Mouse (Mus musculus) ovary, postnatal 36 days (tissue): ENCODE measurements around the gene Olfr1048.
"Not testable (repeated sequence)": the region's sequence is repeated elsewhere in the genome, so short reads cannot be mapped to it uniquely, and the experiment has no call there.

Experiments
- DNase-seq: peaks from one replicate; pipeline ENCODE4 v3.0.0; 2022; ENCODE audit warnings: low spot score, mixed read lengths

Olfr1048 gene

DNA sequence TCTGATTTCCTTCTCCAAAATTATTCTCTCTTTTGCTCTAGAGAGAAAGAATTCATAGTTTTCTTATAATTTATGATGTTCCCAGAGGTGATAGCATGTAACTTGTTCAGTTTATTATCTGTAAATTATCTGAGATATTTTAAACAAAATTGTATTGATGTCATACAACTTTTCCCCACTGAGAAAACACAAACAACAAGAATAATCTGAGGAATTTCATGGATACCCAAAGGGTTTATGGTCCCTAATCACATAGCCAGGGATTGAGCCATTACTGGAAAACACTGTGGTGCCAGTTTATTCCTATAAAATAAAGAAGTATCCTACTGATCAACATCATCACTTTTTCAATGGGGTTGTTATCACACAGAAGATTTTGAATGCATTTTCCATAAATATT, at the start of gene Olfr1048:
Olfr1048 (minus strand) TSS at position 101 of the 400 bp plus-strand sequence.
- DNase-seq, result no peak

DNA sequence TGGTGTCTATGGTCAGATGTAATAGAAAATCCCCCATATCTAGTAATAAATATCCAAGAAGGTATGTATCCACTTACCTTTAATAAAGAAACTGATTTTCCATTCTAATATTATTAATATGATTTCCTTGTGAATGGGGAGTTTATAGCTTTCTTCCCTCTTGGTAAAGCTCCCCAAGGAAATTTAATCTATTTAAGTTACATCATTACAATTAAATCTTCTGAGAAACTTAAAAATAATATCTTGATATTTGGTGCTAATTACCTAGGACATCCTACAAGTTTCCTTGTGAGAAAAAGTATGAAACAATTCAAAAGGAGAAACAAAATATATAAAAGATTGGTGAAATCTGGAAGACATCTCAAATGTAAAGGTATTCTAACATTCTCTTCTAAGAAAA, 38.9 kb upstream of the Olfr1048 start, which contains the start of gene Olfr1051:
Olfr1051 (minus strand) TSS at position 101 of the 400 bp plus-strand sequence.
- DNase-seq, result not testable (repeated sequence)

DNA sequence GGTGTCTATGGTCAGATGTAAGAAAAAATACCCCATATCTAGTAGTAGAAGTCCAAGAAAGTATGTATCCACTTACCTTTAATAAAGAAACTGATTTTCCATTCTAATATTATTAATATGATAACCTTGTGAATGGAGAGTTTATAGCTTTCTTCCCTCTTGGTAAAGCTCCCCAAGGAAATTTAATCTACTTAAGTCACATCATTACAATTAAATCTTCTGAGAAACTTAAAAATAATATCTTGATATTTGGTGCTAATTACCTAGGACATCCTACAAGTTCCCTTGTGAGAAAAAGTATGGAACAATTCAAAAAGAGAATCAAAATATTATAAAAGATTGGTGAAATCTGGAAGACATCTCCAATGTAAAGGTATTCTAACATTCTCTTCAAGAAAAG, 18.1 kb upstream of the Olfr1048 start, which contains the start of gene Olfr1049:
Olfr1049 (minus strand) TSS at position 101 of the 400 bp plus-strand sequence.
- not testable (repeated sequence) for DNase-seq

DNA sequence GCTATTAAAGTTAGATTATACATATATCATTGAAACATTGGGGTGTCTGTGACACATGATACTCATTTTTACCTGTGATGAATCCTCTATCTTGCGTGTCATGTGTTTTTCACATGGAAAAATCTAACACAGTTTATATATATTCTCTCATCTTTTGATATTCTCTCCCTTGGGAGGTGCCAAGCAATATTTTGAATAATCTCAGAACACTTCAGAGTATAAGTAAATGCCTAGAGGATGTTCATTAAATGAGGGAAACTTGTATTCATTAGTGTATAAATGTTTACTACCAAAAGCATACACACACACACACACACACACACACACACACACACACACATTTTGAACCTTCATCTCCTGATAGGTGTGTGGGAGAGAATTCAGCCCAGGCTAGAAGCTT, 8.8 kb downstream of the Olfr1048 start, which contains the start of gene Olfr1047:
Olfr1047 (minus strand) TSS at position 101 of the 400 bp plus-strand sequence.
- DNase-seq, result no peak

DNA sequence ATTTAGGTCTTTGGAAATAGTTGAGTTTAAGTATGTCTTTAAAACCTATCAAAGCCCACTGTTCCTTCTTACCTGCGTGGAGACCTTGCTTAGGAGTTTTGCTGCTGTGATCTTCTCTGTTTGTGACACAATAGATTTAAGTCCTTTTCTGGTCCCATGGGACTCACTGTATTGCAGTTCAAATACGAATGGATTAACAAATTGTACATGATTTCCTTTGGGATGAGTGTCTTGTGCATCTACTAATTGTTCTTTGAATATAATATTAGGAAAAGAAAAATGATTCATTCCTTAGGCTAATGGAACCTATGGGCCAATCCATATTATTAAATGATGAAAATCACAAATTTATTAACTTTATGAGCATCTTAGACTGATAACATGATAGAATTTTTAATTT, 20.9 kb downstream of the Olfr1048 start, which contains the start of gene Olfr1046:
Olfr1046 (minus strand) TSS at position 101 of the 400 bp plus-strand sequence.
- DNase-seq, result no peak

DNA sequence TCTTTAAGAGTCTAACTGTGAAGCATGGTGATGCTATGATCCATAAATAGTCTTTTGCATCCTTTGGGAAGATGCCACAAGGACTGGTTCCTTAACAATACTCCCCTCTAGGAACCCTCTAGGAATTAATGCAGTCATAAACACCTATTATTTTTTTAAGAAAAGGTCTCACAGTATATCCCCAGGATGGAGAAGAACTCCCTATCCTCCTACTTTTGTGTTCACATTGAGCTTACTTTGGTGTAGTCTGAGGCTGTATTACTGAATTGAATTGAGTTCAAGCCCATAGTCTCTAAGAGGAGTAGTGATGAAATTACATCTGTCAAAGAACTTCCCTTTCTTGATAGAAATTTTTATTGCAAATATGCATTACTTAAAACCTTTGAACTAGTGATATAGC, 37.2 kb downstream of the Olfr1048 start, which contains the start of gene Olfr1045:
Olfr1045 (minus strand) TSS at position 101 of the 400 bp plus-strand sequence.
- DNase-seq, result no peak

- no peak for DNase-seq
These were observed 44.2 kb downstream of the Olfr1048 start for GRCm38 (mm10) chr2:86195863-86196262.

- DNase-seq, result no peak
These were observed 54.5 kb downstream of the Olfr1048 start, which contains the start of gene Olfr52 for GRCm38 (mm10) chr2:86185583-86185982. Olfr52 (minus strand) TSS chr2:86185683.
